Mouse (Mus musculus) spleen, embryonic (tissue): Measurements from ENCODE around the gene Mmd.

Experiments
- CTCF ChIA-PET: fragments of 350-600 bp; sonication (Branson Sonifier 250); formaldehyde crosslinking; loops from one replicate; lab custom pipeline; 2022; lab: Charles Lee

Mmd gene

DNA sequence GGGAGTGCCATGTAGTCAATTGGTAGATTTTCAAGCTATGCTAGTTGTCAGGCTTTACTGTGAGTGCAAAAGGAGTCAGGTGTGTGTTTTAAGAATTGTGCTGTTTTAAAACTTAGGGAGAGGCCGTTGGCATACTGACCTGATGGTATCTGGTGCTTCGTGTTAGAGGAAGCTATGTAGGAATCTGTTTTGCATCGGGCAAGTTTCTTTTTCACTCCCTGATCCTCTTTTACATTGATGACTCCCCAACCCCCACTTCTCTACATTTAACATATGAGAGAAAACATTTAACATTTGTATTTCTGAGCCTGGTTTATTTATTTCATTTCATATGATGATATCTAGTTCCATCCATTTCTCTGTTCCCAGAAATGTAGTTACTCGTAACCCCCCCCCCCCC lies 1.5 kb upstream of the Mmd start:
- CTCF ChIA-PET, result no interaction called here

DNA sequence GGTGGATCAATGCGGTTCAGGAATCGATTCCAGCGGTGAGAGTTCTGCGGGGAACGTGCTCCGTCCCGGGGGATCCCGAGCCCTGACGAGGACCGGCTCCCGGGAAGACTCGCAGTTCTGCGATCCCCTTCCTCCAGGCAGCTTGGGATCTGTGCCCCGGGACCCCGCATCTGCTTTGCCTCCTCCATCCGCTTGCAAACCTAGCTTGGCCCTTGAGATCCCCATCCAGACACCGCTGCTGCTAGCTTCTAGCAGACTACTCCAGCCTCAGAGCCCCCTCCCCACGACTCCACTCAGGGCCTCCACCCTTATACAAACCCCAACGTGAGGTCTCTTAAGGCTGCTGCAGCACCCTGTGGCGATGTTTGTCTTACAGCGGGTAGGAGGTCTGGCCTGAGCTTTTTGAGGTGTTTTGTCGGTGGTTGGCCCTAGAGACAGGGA lies 465 bp downstream of the Mmd start:
- CTCF ChIA-PET, result interaction anchor here (0.5 kb wide), 1 partner anchor 9 kb away, joined by 7 read pairs; no protein-coding TSS in a partner anchor

DNA sequence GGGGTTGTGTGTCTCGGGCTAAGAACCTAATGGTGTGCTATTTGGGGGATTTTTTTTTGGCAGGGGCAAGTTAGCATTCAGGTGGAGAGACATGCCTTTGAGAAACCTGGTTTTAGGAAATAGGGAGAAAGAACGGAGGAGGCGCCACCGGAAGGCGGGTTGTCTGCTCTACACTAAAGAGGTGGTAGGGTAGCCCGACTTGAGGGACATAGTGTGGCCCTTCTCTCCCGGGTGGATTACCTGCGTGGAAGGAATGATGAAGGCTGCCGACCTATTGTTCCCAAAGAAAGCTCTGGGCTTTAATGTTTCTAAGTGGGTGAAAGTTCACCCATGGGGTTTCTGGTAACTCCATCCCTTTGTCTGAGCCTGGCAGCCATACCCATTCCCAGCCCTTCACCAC lies 933 bp downstream of the Mmd start:
- CTCF ChIA-PET, result no interaction called here

- CTCF ChIA-PET, result interaction anchor here (0.5 kb wide), 1 partner anchor 386 kb away, joined by 3 read pairs; no protein-coding TSS in a partner anchor
Observed at GRCm38 (mm10) chr11:90250730-90251129, 1.5 kb downstream of the Mmd start.

DNA sequence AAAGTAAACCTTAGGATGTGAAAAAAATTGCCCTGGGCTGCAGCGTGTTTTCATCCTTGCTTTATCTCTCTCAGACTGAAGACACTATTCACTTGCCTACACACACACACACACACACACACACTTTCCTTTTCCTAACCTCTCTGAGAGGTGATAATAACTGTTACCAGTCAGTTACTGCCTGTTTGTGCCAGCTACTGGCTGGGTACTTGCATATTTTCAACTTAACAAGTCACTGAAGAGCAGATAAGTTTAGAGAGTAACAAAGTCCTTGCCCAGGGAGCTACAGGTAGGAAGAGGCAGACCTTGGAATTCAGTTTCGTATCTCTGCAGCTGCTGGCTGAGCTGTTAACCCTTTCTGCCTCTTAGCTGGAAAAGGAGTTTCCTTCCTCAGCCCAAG lies 2.7 kb downstream of the Mmd start:
- CTCF ChIA-PET, result no interaction called here

DNA sequence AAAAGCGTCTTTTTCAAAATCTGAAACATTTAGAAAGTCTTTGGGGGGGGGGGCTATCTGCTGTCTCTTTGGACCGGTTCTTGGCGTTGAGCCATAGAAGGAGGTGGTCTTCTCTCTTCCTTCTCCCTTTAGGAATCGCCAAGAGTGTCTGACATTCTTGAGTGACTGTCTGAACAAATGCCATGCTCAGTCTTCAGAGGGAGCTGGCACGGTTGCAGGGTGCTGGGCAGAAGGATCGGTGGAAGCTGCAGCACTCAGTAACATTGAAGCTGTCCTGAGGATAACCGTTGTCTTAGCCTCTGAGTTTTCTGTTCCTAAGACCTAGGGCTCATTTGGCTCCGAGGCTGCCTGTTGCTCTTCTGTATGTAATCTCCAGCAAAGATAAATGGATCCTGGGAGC lies 3.1 kb downstream of the Mmd start:
- CTCF ChIA-PET, result no interaction called here

DNA sequence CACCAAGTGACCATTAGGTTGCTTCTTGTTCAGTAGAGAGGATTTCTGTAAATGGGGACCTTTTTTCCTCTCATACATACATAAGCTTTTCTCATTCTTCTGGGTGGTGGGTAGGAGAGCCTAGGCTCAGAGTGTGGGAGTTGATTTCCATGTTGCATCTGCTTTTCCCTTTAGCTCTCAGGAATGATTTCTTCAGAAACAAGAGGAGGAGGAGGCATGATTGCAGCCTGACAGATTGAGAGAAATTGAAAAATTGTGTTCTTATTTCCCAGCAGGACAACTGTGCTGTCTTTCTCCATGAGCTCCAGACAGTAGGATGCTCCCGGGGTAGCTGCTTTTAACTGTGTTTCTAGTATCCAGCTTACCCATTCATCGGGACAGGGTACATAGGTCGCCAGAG lies 5.3 kb downstream of the Mmd start:
- CTCF ChIA-PET, result no interaction called here

- CTCF ChIA-PET, result interaction anchor here (0.5 kb wide), 1 partner anchor 19 kb away, joined by 9 read pairs; no protein-coding TSS in a partner anchor
Observed at GRCm38 (mm10) chr11:90255687-90256086, 6.4 kb downstream of the Mmd start.

DNA sequence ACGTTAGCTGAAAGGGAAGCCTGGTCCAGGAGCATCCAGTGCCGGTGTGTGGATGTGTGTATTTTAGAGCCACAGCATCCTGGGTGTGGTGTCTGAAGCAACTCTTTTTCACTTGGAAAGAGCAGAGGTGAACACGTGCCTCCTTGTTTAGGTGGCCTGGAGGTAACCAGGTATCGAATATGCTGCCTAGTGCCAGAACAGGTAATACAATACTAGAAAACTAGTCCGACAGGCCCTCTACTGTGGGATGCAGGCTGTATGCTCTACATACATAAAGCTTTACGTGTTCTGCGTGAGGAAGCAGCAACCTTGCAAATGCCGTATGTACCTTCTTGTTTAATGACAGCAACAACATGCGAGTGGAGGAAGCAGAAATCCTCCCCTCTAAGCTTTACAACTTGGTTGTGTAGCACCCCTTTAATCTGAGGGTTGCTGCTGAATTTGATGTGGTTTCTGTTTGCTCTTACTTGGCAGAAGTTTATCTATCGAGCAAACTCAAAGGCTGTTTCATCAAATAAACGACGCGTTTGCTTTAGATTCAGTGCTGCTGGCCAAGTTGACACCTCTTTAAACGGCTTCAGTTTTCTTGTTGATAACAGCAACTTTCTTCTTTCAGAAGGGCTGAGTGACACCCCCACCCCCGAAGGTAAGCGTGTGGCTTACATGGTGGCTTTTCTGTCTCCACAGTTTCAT lies 7.7 kb downstream of the Mmd start:
- CTCF ChIA-PET, result no interaction called here

DNA sequence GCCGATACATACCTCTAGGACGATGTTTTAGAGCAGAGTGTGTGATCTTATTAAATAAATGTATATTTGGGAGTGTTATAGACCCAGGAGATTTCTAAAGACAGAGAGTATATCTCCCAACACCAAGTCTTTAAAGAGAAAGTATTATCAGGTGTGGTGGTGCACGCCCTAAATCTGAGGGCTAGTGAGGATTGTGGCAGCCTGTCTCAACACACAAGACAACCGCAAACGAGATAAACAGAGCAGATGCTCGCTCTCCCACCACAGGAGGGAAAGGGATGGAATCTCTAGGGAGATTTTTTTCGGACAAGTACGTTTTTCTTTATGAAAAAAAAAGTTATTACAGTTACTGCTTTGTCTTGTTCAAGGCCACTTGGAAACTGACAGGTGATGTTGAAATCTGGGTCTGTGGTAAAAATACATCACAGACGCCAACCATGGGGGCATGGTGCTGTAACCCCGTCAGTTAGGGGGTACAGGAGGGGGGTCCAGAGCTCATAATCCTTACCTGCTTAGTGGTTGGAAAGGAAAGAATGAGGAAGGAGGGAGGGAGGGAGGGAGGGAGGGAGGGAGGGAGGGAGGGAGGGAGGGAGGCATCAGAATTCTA lies 9.2 kb downstream of the Mmd start:
- CTCF ChIA-PET, result interaction anchor here (0.6 kb wide), 1 partner anchor 9 kb away, joined by 7 read pairs; no protein-coding TSS in a partner anchor

- CTCF ChIA-PET, result interaction anchor here (0.6 kb wide), 1 partner anchor 9 kb away, joined by 7 read pairs; no protein-coding TSS in a partner anchor
Observed at GRCm38 (mm10) chr11:90259071-90259470, 9.8 kb downstream of the Mmd start.

- CTCF ChIA-PET, result no interaction called here
Observed at GRCm38 (mm10) chr11:90259826-90260225, 10.6 kb downstream of the Mmd start.

DNA sequence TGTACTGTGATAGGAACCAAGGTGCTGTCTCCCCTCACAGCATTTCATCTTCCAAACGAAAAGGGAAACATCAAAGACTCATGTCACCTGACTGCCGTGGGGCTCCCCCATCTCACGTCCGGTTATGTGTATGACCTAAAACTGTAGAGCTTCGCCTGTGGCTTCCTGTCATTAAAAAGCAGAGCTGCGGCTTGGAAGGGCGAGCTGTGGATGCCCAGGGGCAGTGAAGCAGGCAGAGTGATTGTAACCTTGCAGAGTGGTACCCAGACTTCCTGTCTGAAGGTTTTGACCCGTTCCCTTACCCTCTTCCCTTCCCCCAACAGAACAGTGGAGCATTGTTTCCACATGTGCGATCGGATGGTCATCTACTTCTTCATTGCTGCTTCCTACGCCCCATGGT lies 14.9 kb downstream of the Mmd start:
- CTCF ChIA-PET, result no interaction called here

DNA sequence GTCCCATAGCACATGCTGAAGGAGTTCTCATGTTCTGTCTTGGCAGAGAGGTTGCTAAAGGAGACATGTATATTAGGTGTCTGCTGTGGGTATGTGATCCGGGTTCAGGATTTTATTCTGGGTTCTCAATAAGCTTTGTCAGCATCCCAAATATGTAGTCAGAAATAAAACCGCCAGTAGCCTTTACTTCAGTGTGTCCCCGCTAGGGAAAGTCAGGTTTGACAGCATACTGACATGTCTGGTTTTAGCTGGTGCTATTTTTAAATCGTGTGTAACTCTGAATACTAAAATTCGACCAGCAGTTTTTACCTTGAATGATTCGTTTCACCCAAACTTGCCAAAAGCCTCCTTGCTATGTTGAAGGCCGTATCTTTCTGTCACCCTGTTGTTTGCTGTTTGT lies 16.3 kb downstream of the Mmd start:
- CTCF ChIA-PET, result no interaction called here

DNA sequence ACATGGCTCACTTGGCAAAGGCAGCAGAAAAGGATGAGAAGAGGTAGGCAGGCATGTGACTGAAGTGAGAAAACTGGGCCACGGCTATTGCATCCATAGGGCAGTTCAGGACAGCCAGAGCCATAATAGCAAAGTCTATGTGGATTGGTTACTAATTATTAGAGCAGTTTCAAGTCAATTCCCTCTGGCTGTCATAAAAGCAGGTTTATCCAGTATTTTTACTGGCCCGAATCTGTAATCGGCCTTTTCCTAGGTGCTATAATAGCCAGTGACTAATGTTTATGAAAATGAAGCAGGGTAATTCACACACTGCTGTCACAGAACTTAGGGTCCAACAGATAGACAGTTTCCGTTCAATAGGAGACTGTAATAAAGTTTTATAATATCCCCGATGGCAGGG lies 19.7 kb downstream of the Mmd start:
- CTCF ChIA-PET, result no interaction called here

DNA sequence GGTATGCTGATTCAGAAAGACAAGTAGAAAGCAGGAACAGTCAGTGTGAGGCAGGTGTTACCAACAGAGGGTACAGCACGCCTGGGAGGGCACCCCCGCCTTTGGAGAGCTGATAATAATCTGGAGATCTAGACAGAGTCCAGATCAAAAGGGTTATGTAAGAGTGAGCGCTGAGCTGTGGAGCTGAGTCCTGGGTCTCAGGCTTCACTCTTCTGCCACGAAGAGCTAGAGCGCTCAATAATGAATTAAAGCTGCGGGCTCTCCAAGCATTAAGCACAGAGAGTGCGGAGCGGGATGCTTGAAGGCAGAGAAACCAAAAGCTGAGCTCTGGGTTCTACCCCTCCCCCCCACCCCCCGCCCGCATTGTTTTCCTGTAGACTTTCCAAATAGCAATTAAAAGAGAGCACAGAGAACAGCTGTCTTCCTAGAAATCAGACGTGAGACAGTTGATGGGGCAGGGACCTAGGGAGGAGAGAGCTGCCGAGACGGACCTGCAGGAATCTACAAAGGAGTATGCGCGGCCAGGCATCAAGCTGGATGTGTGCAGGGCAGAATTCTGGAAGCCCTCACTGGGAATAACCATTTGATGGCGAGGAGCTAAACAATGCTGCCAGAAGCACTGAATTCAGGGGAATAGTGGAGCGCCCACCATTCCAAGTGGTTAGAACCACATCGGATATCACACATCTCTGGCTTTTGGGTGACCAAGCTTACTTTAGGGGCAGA lies 20.3 kb downstream of the Mmd start:
- CTCF ChIA-PET, result no interaction called here

DNA sequence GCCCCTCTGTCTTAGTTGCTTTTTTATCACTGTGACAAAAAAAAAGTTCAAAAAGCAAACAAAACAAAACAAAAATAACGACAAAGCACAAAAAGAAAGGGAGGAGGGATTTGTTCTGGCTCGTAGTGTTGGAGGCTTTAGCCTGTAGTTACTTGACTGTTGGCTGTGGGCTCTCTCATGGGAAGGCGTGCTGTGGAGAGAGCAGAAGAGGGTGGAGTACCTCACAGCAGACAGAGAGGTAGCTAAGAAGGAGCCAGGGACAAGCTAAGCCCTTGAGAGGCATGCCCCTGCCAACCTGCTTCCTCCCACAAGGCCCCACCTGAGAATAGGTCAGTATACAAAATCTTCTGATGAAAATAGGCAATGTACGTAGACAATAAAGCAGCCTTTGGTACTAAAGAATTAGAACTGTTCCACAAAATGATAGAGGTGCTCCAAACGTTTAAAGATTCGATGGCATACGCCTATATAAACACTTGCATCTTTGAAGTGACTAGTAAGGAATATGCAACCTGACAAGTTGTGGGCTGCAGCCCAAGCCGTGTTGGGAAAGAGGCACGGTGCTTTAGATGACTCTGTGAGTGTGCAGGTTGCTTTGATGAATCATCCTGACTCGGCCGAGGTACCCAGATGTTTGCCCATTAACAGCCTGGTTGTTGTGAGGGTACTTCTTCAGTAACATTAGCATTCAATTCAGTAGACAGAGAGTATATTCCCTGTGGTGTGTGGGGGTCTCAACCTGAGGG lies 21.0 kb downstream of the Mmd start:
- CTCF ChIA-PET, result no interaction called here

- CTCF ChIA-PET, result interaction anchor here (0.7 kb wide), 1 partner anchor 18 kb away, joined by 9 read pairs; no protein-coding TSS in a partner anchor
Observed at GRCm38 (mm10) chr11:90274187-90274586, 24.9 kb downstream of the Mmd start.

- CTCF ChIA-PET, result no interaction called here
Observed at GRCm38 (mm10) chr11:90275663-90276062, 26.4 kb downstream of the Mmd start.

- CTCF ChIA-PET, result no interaction called here
Observed at GRCm38 (mm10) chr11:90276150-90276549, 26.9 kb downstream of the Mmd start.

DNA sequence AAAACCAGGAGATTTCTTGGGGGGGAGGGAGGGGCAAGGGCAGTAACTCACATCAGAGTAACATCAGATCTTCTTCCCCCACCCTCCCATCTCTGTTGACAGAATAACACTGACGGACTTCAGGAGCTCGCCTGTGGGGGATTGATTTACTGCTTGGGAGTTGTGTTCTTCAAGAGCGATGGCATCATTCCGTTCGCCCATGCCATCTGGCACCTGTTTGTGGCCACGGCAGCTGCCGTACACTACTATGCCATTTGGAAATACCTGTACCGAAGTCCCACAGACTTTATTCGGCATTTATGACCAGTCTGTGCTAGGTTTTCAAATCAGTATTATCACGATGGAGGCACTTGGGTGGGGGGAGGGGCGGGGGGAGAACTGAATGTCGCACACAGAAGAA lies 27.3 kb downstream of the Mmd start:
- CTCF ChIA-PET, result no interaction called here

GRCm38 (mm10) chr11:90280069-90280468 lies 30.8 kb downstream of the Mmd start:
- CTCF ChIA-PET, result interaction anchor here (0.7 kb wide), 1 partner anchor 18 kb away, joined by 4 read pairs; no protein-coding TSS in a partner anchor
